In the genomic region with DNA sequence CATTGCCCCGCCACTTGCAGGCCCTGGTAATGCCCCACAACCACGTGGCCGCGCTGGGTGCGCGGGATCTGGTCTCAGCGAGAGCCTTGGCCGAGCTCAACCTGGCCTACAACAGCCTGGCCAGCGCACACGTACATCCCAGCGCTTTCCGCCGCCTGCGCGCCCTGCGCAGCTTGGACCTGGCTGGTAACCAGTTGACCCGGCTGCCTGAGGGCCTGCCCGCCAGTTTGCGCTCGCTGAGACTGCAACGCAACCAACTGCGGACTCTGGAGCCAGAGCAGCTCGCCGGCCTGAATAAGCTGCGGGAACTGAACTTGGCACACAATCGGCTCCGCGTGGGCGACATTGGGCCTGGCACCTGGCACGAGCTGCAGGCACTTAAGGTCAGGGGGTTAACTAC, we compare ENCODE assay signal across 9 mouse cellular contexts. TPM values are rescaled to one million over a fixed set of nuclear protein-coding genes. Genes with fewer than 3 reads are reported as not detected.
DNase-seq lines count a peak whose midpoint lies in the region; ATAC-seq lines count a peak whose summit lies in the region.
"Had no signal": no experiment of that assay in that cellular context is flagged by ENCODE, and none has a peak within 500 bp of the region (broad histone marks: within the 10 kb centered on the region; RNA-seq: fewer than 3 reads in every experiment).

No protein-coding gene starts in this region.

- peak; percentile 18 to 19 for DNase-seq in heart, postnatal 36 days
- DNase-seq in adrenal gland, postnatal 14 days: peak; percentile 43
- peak; percentile 83 to 86 for DNase-seq in cerebellum, postnatal 25 days
- peak; percentile 37 to 57 for DNase-seq in kidney, postnatal 4 days
- no peak for DNase-seq in right cerebral cortex, postnatal 4 days
- no peak for DNase-seq in left cerebral cortex, adult 9 months (ENCODE audit: low spot score in 2 of 2)
- no peak for DNase-seq in testis, postnatal 14 days (ENCODE audit: low spot score)
- DNase-seq: lung, postnatal 10 days had no signal

- peaks cover 8% of the 10 kb centered on the region; the same call in 1 of the 2 replicates for H3K27me3 ChIP-seq in heart, embryonic 11.5 days (ENCODE audit: control insufficient read depth, insufficient read depth, low read length)

- intact Hi-C loops in heart, postnatal 36 days (cut with DNase I): no loop called here

- peaks cover 20% of the 10 kb centered on the region for H3K36me3 ChIP-seq in heart, embryonic 11.5 days (ENCODE audit: control insufficient read depth, insufficient read depth, low read length)

- no peak overlapping the region for H3K4me2 ChIP-seq in heart, embryonic 11.5 days

- no peak for ATAC-seq in heart, embryonic 11.5 days (replicated peaks; ENCODE audit: insufficient number of reproducible peaks, low FRiP score, low TSS enrichment)

- H3K9me3 ChIP-seq in heart, embryonic 11.5 days (replicated peaks; ENCODE audit: control insufficient read depth, low read length): no peaks in the 10 kb centered on the region

- H3K9ac ChIP-seq in heart, embryonic 11.5 days (ENCODE audit: low read depth, low read length): no peak overlapping the region

- H3K4me3 ChIP-seq in heart, embryonic 11.5 days (ENCODE audit: low read depth, low read length): no peak overlapping the region

- no peak overlapping the region for H3K27ac ChIP-seq in heart, embryonic 11.5 days (ENCODE audit: low read depth, low read length)

- no peaks in the 10 kb centered on the region; the same call in 1 of the 2 replicates for H3K4me1 ChIP-seq in heart, embryonic 11.5 days (ENCODE audit: control insufficient read depth, insufficient read depth, low read length)

- WGBS in heart, embryonic 11.5 days (ENCODE audit: insufficient replicate concordance): 38% methylated on average over 30 of the region's 30 CpGs

RNA-seq across cellular contexts. Expression of gene Podnl1, which starts 5.0 kb away (rescaled TPM):
- not detected for total RNA-seq in heart, postnatal 36 days (2021)
- polyA plus RNA-seq in heart, embryonic 11.5 days (2014; fragmentation: Nextera tagmentation; extraction: Ambion mirVana): 0.14 TPM in 1 of 2 replicates, not detected in the other
- 0.44 and 1.1 TPM in 2 replicates for total RNA-seq in adrenal gland, postnatal 14 days (2021)

RNA-seq across cellular contexts. Expression of gene Cc2d1a, which starts 16.9 kb away (rescaled TPM):
- 10 to 100 TPM; 14.5 to 15.8 TPM for total RNA-seq in heart, postnatal 36 days (2021)
- polyA plus RNA-seq in heart, embryonic 11.5 days (2014; fragmentation: Nextera tagmentation; extraction: Ambion mirVana): 11.1 and 12.6 TPM in 2 replicates
- 23.8 and 31.0 TPM in 2 replicates for total RNA-seq in adrenal gland, postnatal 14 days (2021)

RNA-seq across cellular contexts. Expression of gene 4930432K21Rik, which starts 17.0 kb away (rescaled TPM):
- total RNA-seq in heart, postnatal 36 days (2021): under 1 TPM in 1 of 2 experiments, not detected in 1; 0.36 TPM
- 0.44 and 0.59 TPM in 2 replicates for polyA plus RNA-seq in heart, embryonic 11.5 days (2014; fragmentation: Nextera tagmentation; extraction: Ambion mirVana)
- 0.49 and 0.82 TPM in 2 replicates for total RNA-seq in adrenal gland, postnatal 14 days (2021)

RNA-seq across cellular contexts. Expression of gene Dcaf15, which starts 26.2 kb away (rescaled TPM):
- total RNA-seq in heart, postnatal 36 days (2021): 1 to 10 TPM; 8.1 to 8.2 TPM
- 7.5 and 8.8 TPM in 2 replicates for polyA plus RNA-seq in heart, embryonic 11.5 days (2014; fragmentation: Nextera tagmentation; extraction: Ambion mirVana)
- total RNA-seq in adrenal gland, postnatal 14 days (2021): 16.5 and 21.0 TPM in 2 replicates

RNA-seq across cellular contexts. Expression of gene Nanos3, which starts 54.2 kb away (rescaled TPM):
- total RNA-seq in heart, postnatal 36 days (2021): under 1 TPM; 0.80 to 0.95 TPM
- 1.4 and 2.8 TPM in 2 replicates for polyA plus RNA-seq in heart, embryonic 11.5 days (2014; fragmentation: Nextera tagmentation; extraction: Ambion mirVana)
- 0.67 and 1.2 TPM in 2 replicates for total RNA-seq in adrenal gland, postnatal 14 days (2021)

Comparison
In these comparisons a context has a peak if more than half of its experiments do, and no peak if none do; other contexts are left out.
1. DNase-seq: peak in heart, postnatal 36 days (2 of 2), adrenal gland, postnatal 14 days (single experiment), cerebellum, postnatal 25 days (2 of 2) and kidney, postnatal 4 days (2 of 2); none in right cerebral cortex, postnatal 4 days (single experiment), left cerebral cortex, adult 9 months (0 of 2) and testis, postnatal 14 days (single experiment).